Mouse (Mus musculus) CD4-positive, CD25-positive, alpha-beta regulatory T cell, adult 2 months (primary cell): ENCODE measurements around the gene H2afj.
"Not testable (repeated sequence)": the region's sequence is repeated elsewhere in the genome, so short reads cannot be mapped to it uniquely, and the experiment has no call there.

Experiments
- DNase-seq: peaks from one replicate; pipeline ENCODE4 v3.0.0-alpha.2; 2012; ENCODE audit warnings: low read depth, low spot score

H2afj gene

DNA sequence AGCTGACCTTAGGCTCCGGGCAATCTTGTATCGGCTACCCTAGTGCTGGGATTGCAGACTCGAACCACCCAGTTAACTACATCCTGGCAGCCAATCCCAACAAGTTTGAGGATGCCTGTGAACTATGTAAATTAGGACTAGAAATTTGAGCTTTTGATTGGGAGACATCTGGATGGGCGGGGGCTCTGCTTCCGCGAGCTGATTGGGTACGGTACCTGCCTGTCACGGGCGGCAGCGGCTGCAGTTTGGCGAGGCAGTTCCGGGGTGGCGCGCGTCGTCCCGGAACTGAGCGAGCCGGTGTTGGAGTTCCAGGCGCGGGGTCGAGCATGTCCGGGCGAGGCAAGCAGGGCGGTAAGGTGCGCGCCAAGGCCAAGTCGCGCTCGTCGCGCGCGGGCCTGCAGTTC is at the start of gene H2afj:
TSS of gene H2afj (plus strand) at position 231 of the 404 bp plus-strand sequence.
- DNase-seq = peak; percentile 99

DNA sequence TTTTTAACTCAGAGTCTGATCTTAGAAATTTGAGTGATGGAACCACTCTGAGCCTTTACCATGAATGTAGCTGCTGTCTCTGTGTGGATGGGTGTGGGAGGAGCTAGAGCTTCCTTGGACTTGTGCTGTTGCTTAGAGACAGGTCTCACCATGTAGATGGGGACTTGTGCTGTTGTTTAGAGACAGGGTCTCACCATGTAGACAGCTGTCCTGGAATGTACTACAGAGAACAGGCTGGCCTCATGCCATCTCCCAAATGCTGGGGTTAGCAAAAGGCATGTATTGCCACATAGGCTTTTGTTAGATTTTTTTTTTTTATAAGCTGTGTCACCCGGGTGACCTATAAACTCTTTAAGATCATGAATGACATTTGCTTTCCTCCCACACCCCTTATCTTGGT is 44.1 kb upstream of the H2afj start:
- DNase-seq = no peak

- no peak for DNase-seq
These were observed 38.9 kb upstream of the H2afj start for GRCm38 (mm10) chr6:136769143-136769542.

DNA sequence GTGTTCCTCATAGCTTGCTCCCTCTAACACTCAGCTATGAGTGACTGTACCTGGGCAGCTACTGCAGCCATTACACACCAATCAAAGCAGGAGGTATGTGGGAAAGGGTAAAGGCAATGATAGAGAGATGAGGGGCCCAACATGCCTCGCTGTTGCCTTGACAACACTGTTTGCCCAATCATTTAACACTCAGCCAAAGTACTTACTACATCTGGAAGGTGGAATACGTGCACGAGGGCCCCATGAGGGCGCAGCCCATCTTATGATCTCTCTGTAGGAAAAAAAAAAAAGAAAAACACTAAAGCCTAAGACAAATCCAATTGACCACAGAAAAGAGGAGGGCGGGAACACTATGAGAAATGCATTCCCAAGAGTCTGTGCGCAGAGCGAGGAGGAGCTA is 38.2 kb upstream of the H2afj start:
- no peak for DNase-seq

DNA sequence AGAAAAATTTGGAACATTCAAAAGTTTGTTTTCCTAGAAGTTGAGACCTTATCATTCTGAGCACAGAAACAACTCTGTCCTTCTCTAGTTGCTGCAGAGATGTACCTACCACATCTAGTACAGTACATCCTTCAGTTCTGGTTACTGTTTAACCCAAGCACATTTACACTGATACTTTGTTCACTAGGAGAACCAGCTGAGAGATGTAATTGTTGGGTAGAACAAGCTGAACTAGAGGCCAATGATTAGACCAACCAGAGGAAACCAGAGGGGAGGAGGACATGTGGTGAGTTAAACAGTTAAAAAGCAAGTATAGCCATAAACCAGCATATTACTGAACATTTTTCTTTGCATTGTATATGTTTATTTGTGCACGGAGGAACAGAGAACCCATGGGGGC is 31.7 kb upstream of the H2afj start:
- DNase-seq = no peak

GRCm38 (mm10) chr6:136781377-136781986 is 26.6 kb upstream of the H2afj start, which contains the start of gene Gucy2c:
Gene Gucy2c (minus strand): TSS chr6:136781765.
- DNase-seq = no peak

DNA sequence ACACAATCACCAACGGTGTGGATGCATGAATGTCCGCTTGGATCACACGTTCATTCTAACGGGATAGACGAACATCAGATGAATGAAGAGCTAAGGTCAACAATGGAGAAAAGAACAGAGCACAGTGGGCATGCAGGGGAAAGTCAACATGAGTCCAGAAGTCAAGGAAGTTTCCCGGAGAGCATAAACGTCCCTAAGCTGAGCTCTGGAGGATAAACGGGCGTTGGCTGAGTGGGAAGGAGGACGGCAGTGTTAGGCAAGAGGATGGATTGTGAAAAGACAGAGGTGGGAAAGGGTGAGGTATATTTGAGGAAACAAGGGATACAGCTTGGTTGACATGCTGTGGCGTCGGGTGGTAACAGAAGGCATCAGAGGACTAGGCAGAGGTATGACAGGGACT is 25.9 kb upstream of the H2afj start:
- DNase-seq = no peak

DNA sequence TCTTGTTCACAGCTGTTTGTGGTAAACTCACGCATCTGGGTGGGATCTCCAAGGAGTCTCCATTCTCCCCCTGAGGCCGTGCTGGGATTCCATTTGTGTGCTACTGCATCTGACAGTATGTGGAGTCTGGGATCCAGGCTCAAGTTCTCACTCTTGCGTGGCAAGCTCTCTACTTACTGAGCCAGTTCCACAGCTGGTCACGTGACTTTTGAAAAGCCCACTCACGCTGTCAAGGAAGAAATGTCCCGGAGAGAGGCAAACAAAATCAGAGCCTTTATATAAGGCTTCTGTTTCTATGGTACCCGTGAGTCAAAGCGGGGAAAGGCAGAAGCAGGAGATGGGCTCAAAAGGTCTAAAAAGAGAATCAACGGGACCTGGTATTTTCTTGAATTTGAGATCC is 25.3 kb upstream of the H2afj start:
- no peak for DNase-seq

DNA sequence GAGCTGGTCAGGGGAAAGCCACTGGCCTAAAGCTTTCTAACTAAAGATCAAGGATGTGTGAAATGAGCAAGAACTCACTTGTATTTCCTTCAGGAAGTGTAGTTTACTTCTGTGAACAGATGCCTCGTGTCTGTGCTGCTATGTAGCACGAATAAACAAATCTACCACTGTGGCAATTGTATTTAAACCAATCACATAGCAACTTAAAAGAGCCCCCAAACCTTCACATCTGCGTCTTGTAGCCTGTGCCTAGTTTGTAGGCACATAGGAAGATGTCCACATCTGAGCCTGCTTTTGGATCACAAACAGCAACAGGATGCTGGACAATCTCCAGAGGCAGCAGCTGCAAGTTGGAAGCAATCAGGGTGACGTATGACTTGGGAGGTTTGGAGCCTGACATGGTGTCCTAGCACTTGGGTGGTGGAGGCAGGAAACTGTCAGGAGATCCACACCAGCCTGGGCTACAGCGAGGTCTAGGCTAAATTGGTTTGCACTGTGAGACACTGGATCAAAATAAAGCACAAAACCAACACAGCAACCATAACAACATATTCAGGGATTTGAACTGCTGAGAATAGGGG is 18.6 kb upstream of the H2afj start:
- DNase-seq = no peak

- peak; percentile 39 for DNase-seq
These were observed 14.9 kb upstream of the H2afj start for GRCm38 (mm10) chr6:136792884-136793758.

DNA sequence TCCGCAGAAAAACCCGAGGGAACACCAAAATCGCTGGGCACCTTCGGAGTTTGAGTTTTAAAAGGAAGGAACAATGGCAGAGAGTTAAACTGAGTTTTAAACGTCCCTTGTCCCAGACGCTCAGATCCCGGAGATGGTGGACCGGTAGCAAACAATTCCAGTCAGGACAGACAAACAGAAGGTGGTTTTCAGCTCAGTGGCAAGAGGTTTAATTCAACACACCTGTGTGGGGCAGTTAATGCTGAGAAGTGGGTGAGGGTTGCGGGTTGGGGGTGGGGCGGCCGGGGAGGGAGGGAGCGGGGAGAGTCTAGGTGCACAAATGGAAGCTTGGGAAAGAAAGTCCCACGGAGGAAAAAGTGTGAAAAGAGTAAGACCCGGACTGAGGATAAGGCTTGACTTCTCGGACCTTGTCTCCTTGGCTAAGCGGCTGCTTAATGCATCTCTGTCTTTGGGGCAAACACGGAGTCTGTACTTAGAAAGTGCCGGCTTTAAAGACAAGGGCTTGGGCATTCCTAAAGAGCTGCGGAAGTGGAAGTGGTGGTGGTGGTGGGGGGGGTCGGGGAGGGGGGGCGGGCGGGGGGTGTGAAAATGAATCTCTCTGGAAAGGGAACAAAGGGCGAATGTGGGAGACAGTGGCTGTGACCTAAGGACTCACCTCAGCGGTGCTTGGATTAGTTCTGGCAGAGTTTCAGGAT is 14.1 kb upstream of the H2afj start:
- peak; percentile 20 for DNase-seq

DNA sequence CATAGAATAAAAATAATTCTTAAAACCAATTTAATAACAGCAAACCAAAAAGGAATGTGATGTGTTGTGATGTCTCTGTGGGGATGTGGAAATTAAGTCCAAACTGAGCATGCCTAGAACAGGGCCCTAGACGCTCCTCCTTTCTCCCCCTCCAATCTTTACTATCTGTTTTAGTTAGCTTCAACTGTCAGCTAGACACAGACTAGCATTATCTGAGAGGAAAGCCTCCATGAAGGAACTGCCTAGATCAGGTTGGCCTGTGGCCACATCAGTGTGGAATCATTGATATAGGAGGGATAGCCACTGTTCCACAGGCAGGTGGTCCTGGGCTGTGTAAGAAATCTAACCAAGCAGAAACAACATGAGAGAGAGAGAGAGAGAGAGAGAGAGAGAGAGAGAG is 12.9 kb upstream of the H2afj start:
- DNase-seq = no peak

- DNase-seq = no peak
These were observed 12.2 kb upstream of the H2afj start for GRCm38 (mm10) chr6:136795850-136796249.

DNA sequence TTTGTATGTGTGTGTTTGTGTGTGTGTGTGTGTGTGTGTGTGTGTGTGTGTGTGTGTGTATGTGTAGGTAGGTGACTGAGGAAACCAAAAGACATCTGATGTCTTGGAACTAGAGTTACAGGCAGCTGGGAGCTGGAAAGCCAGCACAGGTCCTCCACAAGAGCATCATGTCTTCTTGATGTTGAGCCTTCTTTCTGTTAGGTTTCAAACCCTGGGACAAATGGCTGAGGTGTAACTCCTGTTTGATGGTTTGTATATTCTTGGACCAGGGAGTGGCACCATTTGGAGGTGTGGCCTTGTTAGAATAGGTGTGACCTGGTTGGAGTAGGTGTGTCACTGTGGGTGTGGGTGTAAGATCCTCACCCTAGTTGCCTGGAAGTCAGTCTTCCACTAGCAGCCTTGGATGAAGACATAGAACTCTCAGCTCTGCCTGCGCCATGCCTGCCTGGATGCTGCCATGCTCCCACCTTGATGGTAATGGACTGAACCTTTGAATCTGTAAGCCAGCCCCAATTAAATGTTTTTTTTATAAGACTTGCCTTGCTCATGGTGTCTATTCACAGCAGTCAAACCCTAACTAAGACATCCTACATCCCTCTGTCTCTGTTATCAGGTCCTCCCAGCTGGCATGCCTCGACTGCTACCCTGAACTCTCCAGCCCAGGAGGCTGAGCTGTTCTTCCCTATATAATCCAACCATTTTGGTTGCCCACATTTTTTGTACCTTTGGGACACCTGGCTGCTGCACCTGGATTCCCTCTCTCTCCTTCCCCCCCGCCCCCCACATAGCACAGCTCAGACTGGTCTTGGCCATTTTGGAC is 10.0 kb upstream of the H2afj start:
- not testable (repeated sequence) for DNase-seq

DNA sequence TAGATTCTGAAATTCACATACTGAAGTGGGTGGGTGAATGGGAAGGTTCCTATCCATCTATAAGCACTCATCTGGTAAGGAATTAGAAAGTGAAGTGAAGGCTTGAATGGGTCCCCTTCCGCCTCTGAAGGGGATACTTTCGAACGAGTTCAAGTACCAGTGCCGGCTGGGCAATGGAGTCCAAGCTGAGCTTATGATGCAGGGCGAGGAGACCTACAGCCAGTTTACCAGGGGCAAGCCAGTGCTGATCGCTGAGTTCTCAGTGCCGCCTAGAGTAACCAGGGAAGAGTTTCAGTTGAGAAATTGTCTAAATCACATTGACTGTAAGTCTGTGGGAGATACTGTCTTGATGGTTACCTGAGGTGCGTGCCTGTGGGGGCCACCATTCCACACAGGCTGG is 7.3 kb upstream of the H2afj start:
- DNase-seq = no peak

GRCm38 (mm10) chr6:136801274-136801673 is 6.8 kb upstream of the H2afj start:
- no peak for DNase-seq

DNA sequence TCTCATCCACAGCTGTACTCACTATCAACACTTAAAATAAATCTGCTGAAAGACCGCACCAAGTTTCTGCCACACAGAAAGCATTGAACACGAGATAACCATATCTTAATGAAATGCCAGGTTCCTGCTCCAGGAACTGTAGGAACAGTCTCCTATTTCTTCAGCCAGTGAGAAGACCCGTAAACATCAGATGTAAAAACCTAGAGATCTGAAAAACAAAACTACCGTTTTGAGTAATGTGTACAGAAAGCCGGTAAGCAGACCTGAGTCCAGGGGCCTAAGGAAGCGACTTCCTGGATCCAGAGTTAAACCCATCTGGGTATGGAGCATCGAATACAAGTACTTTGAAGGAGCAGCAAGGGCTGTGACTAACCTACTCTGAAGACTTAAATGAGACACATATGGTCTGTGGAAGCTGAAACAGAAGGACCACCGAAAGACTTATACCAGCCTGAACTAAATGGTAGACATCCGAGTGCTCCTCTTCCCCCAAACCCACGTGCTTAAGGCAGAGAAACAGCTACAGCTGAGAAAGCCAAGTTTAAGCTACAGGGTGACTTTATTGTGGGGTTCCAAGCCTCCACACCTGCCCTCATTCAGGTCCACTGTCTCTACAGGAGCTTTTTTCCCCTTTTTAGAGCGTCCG is 4.8 kb upstream of the H2afj start:
- no peak for DNase-seq

DNA sequence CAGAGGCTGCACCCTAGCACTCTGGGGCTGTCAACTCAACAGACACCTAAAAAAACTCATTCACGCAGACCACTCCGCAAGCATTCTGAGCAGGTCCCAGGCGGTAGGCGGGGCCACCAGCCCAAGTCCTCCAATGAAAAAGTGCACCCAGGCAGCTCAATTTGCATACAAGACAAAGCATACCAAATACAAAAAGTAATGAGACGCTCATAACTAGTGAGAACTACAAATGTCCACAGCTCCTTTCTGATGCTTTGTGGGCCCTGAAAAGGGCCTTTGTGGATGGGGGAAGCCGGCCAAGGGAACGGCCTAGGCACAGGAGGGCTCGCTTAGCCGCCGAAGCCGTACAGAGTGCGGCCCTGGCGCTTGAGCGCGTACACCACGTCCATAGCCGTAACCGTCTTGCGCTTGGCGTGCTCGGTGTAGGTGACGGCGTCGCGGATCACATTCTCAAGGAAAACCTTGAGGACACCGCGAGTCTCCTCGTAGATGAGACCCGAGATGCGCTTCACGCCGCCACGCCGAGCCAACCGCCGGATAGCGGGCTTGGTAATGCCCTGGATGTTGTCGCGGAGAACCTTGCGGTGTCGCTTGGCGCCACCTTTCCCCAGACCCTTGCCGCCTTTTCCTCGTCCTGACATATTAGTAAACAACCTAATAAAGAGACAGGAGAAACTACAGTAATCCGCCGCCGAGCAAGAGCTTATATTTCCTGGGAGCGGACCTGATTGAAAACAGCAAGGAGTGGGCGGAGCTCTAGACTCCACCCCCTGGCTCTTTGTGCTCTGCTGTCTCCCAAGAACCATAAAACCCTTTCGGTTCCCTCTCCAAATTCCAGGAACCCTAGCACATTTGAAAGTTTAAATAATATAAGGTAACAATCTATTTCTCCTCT is 4.1 kb upstream of the H2afj start, which contains the start of gene Hist4h4:
TSS of gene Hist4h4 (minus strand) at position 677 of the 895 bp plus-strand sequence.
- peak; percentile 91 for DNase-seq

DNA sequence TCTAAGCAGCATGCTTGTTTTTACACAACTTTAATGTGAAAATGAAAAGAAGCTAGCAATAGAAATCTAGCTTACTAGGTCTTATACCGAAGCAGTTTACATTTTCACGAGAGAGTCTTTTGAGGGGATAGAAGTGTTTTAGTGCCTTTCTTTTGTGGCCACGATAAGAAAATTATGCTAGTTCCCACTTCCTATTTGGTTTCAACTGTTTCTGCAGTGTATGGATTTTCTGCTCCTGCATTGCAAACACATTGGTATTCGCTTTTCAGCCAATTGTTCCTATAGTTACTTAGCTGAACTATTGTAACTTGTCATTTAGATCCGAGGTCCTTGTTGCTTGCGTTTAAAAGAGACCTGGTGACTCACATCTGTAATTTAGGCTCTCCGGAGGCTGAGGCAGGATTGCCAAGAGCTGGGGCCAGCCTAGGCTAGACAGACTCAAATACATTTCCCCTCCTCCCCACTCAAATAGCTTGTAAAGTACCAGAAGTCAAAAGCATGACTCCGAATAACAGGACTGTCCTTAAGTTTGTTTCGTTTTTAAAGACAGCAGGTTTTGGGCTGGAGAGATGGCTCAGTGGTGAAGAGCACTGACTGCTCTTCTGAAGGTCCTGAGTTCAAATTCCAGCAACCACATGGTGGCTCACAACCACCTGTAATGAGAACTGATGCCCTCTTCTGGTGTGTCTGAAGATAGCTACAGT is 3.2 kb upstream of the H2afj start:
- DNase-seq = peak; percentile 60
